Mouse (Mus musculus) inflammation-experienced regulatory T-cells, adult 6 months (primary cell): ENCODE data around the gene Vwa1. TPM values are rescaled to one million over a fixed set of nuclear protein-coding genes. Genes with fewer than 3 reads are reported as not detected.
A peak's percentile ranks its signal among the peaks of the same experiment; 100 is the strongest.
"Not testable (repeated sequence)": the region's sequence is repeated elsewhere in the genome, so short reads cannot be mapped to it uniquely, and the experiment has no call there.

Experiments used
- ATAC-seq: one replicate; pipeline ENCODE4 v1.8.0; 2017
- polyA plus RNA-seq, 3 experiments: library from polyadenylated mRNA; unstranded; fragments of 100-300 nt; shearing (Covaris generic); gene quantifications; one replicate each; pipeline ENCODE4 v1.2.1; 2017

Gene Vwa1
- polyA plus RNA-seq, 3 experiments from 2014 or later = 0.09 TPM; not detected in 2

DNA sequence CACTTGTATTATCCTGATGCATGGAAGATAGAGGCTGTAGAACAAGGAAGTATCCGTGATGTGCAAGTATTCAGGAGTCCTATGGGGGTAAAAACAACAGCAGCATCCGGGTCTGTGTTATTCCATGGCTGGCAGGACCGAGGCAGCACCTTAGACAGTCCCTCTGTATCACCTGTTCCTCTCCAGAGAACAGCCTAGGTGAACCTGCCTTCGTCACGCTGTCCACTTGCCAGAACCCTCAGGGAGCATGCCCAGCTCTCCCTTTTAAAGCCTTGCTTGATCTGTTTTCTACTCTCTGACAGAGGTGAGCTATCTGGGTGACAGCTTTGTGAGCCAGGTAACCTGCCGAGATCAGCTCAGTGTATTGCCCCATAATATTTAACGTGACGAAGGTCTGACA, 30.0 kb downstream of the Vwa1 start:
- ATAC-seq = no peak

- no peak for ATAC-seq
Observed at GRCm38 (mm10) chr4:155742684-155743083, 31.8 kb downstream of the Vwa1 start.

- ATAC-seq = not testable (repeated sequence)
Observed at GRCm38 (mm10) chr4:155740681-155741080, 33.8 kb downstream of the Vwa1 start.

DNA sequence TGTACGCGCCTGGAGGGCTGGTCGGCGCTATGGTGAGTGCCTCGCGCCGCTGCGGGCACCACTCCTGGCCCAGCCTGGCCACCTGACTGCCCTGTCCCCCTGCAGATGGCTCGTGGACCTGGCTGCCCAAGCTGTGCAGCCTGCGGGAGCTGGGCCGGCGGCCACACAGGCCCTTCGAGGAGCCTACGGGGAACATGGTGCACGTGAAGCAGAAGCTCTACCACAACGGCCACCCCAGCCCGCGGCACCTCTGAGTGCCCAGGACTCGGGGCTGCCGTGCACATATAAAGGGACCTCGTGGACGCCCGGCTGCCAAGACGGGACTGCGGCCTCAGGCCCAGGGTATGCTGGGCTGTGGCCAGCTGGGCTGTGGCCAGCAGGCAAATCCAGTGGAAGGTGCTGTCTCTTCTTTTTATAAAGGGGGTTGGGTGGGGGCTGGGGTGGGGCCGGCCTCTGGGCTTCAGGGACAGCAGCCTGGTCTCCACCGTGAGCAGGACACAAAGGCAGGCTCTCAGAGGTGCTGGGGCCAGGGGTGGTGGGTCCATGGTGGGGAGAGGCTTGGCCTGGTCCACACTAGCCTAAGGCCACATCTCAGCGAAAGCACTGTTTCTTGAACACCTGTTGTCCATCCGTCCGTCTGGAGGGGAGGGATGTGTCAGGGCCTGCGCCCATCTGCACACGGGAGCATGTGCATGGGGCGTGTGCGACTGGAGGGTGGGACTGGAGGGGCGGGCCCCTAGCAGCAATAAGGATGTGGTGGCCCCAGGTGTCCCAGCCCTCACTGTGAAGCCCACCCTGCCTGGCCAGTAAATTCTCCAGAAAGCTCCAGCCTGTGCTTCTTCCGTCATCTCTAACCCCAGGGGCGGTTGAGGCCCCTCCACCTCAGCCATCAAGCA, 34.5 kb downstream of the Vwa1 start:
- ATAC-seq = no peak

DNA sequence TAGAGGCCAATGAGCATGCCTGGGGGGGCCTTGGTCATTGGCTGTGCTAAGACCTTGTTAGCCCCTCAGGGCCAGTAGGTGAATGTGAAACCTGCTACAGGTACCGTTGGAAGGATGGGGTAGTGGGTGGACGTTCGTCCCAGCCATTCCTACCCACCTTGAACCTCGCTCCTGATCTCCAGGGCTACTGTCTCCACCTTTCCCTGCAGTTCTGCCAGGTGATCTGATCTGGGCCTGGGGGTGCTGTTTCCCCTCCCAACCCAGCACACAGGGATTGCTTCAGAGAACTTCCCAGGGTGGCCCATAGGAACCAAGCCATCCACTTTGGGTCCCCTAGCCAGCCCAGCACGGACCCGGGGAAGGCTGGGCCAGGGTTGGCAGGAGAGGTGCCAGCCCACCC, 35.3 kb downstream of the Vwa1 start:
- ATAC-seq = no peak

DNA sequence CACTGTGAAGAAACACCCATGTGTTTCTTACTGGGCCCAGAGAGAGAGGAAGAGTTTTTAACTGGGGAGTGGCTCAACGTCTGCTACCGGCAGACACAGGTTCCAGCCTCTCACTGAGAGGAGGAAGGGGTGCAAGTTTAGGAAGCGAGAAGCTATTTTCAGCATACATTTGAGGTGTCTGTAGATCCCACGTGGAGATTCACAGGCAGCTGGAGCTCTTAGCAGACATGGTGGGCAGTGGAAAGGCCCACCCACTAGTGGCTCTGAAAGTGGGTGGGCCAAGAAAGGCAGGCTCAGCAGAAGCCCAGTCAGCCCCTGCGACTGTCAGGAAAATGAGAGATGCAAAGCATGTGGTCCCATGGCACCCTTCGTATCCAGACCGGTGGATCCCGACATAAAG, 36.2 kb downstream of the Vwa1 start:
- ATAC-seq = no peak

- no peak for ATAC-seq
Observed at GRCm38 (mm10) chr4:155736421-155736820, 38.1 kb downstream of the Vwa1 start.

DNA sequence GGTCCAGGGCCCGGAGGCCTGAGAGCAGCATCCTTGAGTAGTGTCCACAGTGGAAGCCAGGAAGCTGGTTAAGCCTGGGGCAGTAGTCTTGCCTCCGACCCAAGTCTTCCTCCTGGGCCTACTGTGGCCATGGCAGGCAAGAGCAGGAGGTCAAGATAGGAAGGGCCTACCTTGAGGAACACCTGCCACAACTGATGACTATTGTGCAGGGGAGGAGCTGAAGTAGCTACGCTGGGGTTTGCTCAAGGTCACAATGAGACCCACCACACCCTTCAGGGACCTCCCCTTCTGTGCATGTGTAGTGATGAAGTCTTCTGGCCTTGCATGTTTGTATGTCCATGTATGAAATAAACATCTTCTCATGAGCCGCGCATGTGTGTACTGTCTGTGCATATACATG, 38.7 kb downstream of the Vwa1 start:
- no peak for ATAC-seq

DNA sequence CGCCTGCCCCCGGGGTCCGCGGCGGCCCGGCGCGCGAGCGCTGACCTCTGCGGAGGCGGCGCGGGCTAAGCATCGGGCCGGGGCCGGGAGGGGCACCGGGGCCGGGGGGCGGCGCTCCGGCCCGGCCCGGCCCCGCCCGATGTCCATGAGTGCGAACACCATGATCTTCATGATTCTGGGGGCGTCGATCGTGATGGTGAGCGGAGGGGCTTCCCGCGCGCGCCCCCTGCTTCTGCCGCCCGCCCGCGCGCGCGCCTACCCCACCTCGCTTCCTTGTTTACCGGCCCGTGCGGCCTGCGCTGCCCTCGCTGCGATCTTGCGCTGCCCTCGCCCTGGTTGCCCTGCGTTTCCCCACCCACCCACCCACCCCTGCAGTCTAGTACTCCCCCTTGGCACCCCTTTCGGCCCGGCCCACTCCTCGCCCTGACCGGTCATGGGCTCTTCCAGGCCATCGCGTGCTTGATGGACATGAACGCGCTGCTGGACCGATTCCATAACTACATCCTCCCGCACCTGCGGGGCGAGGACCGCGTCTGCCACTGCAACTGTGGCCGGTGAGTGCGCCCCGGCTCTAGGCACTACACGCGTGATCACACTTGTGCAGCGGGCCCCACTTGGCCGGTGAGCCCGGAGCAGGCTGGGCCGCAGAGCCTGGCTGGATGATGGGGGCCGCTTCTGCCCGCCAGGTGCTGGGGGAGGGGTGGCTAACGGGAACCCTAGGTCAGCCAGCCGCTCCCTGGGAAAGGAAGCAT, 39.4 kb downstream of the Vwa1 start:
- ATAC-seq = no peak

DNA sequence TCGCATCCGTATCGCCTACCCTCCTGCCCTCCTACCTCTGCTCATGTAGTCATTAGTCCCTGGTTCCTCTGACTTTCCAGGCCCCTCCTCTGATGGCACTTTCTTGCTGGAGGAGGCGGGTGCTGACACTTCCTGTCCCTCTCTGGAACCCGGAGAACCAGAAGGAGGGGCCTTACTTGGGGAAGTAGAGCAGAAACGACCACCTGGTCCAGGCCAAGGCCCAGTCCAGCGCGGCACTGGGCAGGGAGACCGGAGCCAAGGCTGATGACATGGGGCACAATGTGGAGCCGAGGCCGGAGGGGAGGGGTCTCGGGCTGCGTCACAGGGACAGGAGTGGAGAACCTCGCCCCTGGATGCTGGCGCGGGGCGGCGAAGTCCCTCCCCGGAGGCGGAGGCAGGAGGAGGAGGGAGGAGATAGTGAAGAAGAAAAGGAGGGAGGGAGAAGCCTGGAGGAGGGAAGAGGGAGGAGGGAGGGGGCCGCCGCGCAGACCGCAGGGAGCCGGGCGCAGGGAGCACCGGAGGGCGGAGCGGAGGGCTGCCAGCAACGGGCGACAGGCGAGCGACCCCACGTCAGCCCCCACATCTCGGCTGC, 40.1 kb downstream of the Vwa1 start, which contains the start of gene Tmem240:
Gene Tmem240 (plus strand): TSS at position 451 of the 592 bp plus-strand sequence.
- peak; percentile 85 for ATAC-seq

DNA sequence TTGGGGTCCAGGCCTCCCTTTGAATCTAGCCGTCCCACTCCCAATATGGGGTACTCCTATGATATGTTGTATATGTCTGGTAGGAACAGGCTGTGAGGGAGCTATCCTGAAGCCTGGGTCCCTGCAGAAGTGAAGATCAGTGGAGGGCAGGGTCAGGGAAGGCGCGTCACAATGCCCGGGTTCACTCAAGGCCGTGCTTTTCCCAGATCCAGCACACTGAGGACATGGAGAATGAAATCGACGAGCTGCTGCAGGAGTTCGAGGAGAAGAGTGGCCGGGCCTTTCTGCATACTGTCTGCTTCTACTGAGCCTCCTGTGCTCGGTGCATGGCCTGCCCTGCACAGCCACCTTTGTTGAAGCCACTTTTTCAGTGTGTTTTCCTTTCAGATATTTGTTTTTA, 41.2 kb downstream of the Vwa1 start:
- no peak for ATAC-seq

DNA sequence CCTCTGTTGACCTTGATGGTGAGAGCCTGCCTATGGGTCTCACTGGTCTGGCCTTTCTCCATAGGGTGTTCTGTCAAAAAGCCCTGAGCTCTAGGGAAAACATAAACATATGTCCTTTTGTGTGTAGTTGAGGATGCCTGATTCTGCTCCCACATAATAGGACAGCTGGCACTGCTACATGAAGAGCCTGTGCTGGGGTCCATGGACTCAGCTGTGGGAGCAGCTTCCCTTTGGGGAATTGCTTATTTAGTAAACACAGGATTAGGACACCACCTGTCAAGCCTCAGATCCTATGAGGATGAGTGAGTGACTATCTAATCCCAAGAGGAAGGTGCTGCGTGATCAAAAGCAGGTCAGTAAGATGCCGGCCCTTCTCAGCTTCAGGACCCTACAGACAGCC, 46.5 kb downstream of the Vwa1 start:
- no peak for ATAC-seq

DNA sequence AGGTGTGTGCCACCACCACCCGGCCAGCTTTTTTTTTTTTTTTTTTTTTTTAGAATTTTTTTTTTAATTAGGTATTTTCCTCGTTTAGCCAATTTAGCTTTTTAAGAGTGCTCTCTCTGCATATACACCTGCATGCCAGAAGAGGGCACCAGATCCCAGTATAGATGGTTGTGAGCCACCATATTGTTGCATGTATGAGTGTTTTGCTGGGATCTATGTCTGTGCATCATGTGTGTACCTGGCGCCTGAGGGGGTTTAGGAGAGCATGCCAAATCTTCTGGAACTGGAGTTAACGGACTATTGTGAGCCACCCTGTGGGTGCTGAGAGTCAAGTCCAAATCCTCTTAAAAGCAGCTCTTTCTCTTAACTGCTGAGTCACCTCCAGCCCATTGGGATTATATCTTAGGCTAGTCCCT, 52.8 kb downstream of the Vwa1 start:
- peak; percentile 64 for ATAC-seq

Other genes with a start within 250 kb of the Vwa1 start
- gene Nadk, start 212.3 kb downstream of the Vwa1 start, polyA plus RNA-seq = 10 to 100 TPM; 50.9 to 55.9 (median 53.2) TPM
- gene Slc35e2, start 173.3 kb downstream of the Vwa1 start, polyA plus RNA-seq = 1 to 10 TPM; 7.9 to 9.1 (median 8.5) TPM
- 100 to 1,000 TPM in 2 of 3 experiments, 10 to 100 TPM in 1; 75.2 to 139 (median 116) TPM for gene Cdk11b, start 149.8 kb downstream of the Vwa1 start, polyA plus RNA-seq
- gene Gm10563, start 129.3 kb downstream of the Vwa1 start, polyA plus RNA-seq = 1 to 10 TPM in 1 of 3 experiments, not detected in 2; 1.7 TPM
- not detected for gene Mmp23, start 121.3 kb downstream of the Vwa1 start, polyA plus RNA-seq
- 1 to 10 TPM; 3.1 to 5.2 (median 3.9) TPM for gene Mib2, start 105.5 kb downstream of the Vwa1 start, polyA plus RNA-seq
- 1 to 10 TPM in 1 of 3 experiments, under 1 TPM in 2; 0.16 to 1.6 (median 0.96) TPM for gene Fndc10, start 80.4 kb downstream of the Vwa1 start, polyA plus RNA-seq
- gene Ssu72, start 69.9 kb downstream of the Vwa1 start, polyA plus RNA-seq = 100 to 1,000 TPM; 145 to 170 (median 154) TPM
- under 1 TPM; 0.13 to 0.16 (median 0.13) TPM for gene Tmem240, start 39.9 kb downstream of the Vwa1 start, polyA plus RNA-seq
- gene Atad3a, start 13.6 kb downstream of the Vwa1 start, polyA plus RNA-seq = 10 to 100 TPM in 2 of 3 experiments, 1 to 10 TPM in 1; 9.8 to 27.2 (median 21.7) TPM
- not detected for gene Tmem88b, start 11.2 kb upstream of the Vwa1 start, polyA plus RNA-seq
- not detected for gene Ankrd65, start 15.7 kb upstream of the Vwa1 start, polyA plus RNA-seq
- gene Mrpl20, start 28.2 kb upstream of the Vwa1 start, polyA plus RNA-seq = 100 to 1,000 TPM; 105 to 200 (median 117) TPM
- 100 to 1,000 TPM in 2 of 3 experiments, 10 to 100 TPM in 1; 83.8 to 128 (median 117) TPM for gene Ccnl2, start 37.8 kb upstream of the Vwa1 start, polyA plus RNA-seq
- 100 to 1,000 TPM; 206 to 219 (median 211) TPM for gene Aurkaip1, start 56.6 kb upstream of the Vwa1 start, polyA plus RNA-seq
- gene Mxra8, start 65.0 kb upstream of the Vwa1 start, polyA plus RNA-seq = 10 to 100 TPM in 2 of 3 experiments, under 1 TPM in 1; 0.69 to 18.3 (median 16.4) TPM
- gene Dvl1, start 72.7 kb upstream of the Vwa1 start, polyA plus RNA-seq = 1 to 10 TPM; 2.0 to 3.8 (median 3.5) TPM
- under 1 TPM; 0.16 to 0.40 (median 0.30) TPM for gene Tas1r3, start 88.7 kb upstream of the Vwa1 start, polyA plus RNA-seq
- 10 to 100 TPM; 14.2 to 19.2 (median 19.1) TPM for gene Cptp, start 94.7 kb upstream of the Vwa1 start, polyA plus RNA-seq
- gene Ints11, start 94.8 kb upstream of the Vwa1 start, polyA plus RNA-seq = 10 to 100 TPM; 81.9 to 88.2 (median 86.6) TPM
- gene Pusl1, start 117.1 kb upstream of the Vwa1 start, polyA plus RNA-seq = 10 to 100 TPM; 14.1 to 20.3 (median 15.8) TPM
- gene Acap3, start 117.1 kb upstream of the Vwa1 start, polyA plus RNA-seq = 1 to 10 TPM; 4.0 to 9.1 (median 5.8) TPM
- 10 to 100 TPM; 19.3 to 30.8 (median 29.6) TPM for gene Ube2j2, start 169.1 kb upstream of the Vwa1 start, polyA plus RNA-seq
- 1 to 10 TPM; 3.0 to 6.9 (median 5.6) TPM for gene C1qtnf12, start 187.6 kb upstream of the Vwa1 start, polyA plus RNA-seq
- gene B3galt6, start 218.0 kb upstream of the Vwa1 start, polyA plus RNA-seq = 1 to 10 TPM in 1 of 3 experiments, under 1 TPM in 2; 0.63 to 1.0 (median 0.90) TPM
- gene Sdf4, start 218.2 kb upstream of the Vwa1 start, polyA plus RNA-seq = 100 to 1,000 TPM; 489 to 506 (median 496) TPM
- 100 to 1,000 TPM; 682 to 810 (median 720) TPM for gene Tnfrsf4, start 239.1 kb upstream of the Vwa1 start, polyA plus RNA-seq